Mouse (Mus musculus): ENCODE results near the gene Slit1.

Gene Slit1

GRCm38 (mm10) chr19:41606208-41606987, 137.1 kb downstream of the Slit1 start:
- intact Hi-C loops (cut with DNase I): loop anchor here (10.0 kb wide), 1 partner anchor 292 kb away; no protein-coding TSS in a partner anchor

GRCm38 (mm10) chr19:41600647-41601046, 142.8 kb downstream of the Slit1 start:
- intact Hi-C loops (cut with DNase I): loop anchor here (10.0 kb wide), 1 partner anchor 286 kb away; no protein-coding TSS in a partner anchor

GRCm38 (mm10) chr19:41597170-41597894, 146.1 kb downstream of the Slit1 start:
- intact Hi-C loops (cut with DNase I): no loop called here

- intact Hi-C loops (cut with DNase I): no loop called here
Measured at GRCm38 (mm10) chr19:41591808-41592207, 151.7 kb downstream of the Slit1 start.

- intact Hi-C loops (cut with DNase I): no loop called here
Measured at GRCm38 (mm10) chr19:41589681-41590080, 153.8 kb downstream of the Slit1 start.

- intact Hi-C loops (cut with DNase I): no loop called here
Measured at GRCm38 (mm10) chr19:41589026-41589425, 154.4 kb downstream of the Slit1 start.

GRCm38 (mm10) chr19:41587431-41588222, 155.8 kb downstream of the Slit1 start:
- intact Hi-C loops (cut with DNase I): no loop called here

- intact Hi-C loops (cut with DNase I): no loop called here
Measured at GRCm38 (mm10) chr19:41586752-41587151, 156.7 kb downstream of the Slit1 start.

- intact Hi-C loops (cut with DNase I): no loop called here
Measured at GRCm38 (mm10) chr19:41582918-41583514, 160.4 kb downstream of the Slit1 start.

- intact Hi-C loops (cut with DNase I): no loop called here
Measured at GRCm38 (mm10) chr19:41581706-41582420, 161.6 kb downstream of the Slit1 start, which contains the start of gene Gm340. Gm340 (plus strand) TSS chr19:41582370.

- intact Hi-C loops (cut with DNase I): no loop called here
Measured at GRCm38 (mm10) chr19:41579311-41579920, 164.0 kb downstream of the Slit1 start.

- intact Hi-C loops (cut with DNase I): no loop called here
Measured at GRCm38 (mm10) chr19:41577576-41577975, 165.9 kb downstream of the Slit1 start.

- intact Hi-C loops (cut with DNase I): no loop called here
Measured at GRCm38 (mm10) chr19:41573700-41574099, 169.8 kb downstream of the Slit1 start.

GRCm38 (mm10) chr19:41568791-41569190, 174.7 kb downstream of the Slit1 start:
- intact Hi-C loops (cut with DNase I): no loop called here

- intact Hi-C loops (cut with DNase I): no loop called here
Measured at GRCm38 (mm10) chr19:41560856-41561255, 182.6 kb downstream of the Slit1 start.

GRCm38 (mm10) chr19:41558891-41559486, 184.5 kb downstream of the Slit1 start:
- intact Hi-C loops (cut with DNase I): no loop called here

- intact Hi-C loops (cut with DNase I): no loop called here
Measured at GRCm38 (mm10) chr19:41557491-41557890, 186.0 kb downstream of the Slit1 start.

GRCm38 (mm10) chr19:41556981-41557380, 186.5 kb downstream of the Slit1 start:
- intact Hi-C loops (cut with DNase I): no loop called here
